Mouse (Mus musculus) heart, postnatal 25 days (tissue): ENCODE data around the gene Pafah2. TPM values are rescaled to one million over a fixed set of nuclear protein-coding genes. Genes with fewer than 3 reads are reported as not detected.
"Not testable (repeated sequence)": the region's sequence is repeated elsewhere in the genome, so short reads cannot be mapped to it uniquely, and the experiment has no call there.

Source experiments
- DNase-seq: peaks from one replicate; pipeline ENCODE4 v3.0.0; 2022; ENCODE audit warnings: low spot score
- intact Hi-C: fragments of 180-260 bp; cut with DNase I; formaldehyde crosslinking; loops from one replicate; pipeline ENCODE4 v1.15.1; 2025
- total RNA-seq, 2 experiments: library from RNA; stranded (reverse); gene quantifications; 2 replicates each; pipeline ENCODE4 v1.2.3; 2021

Pafah2 gene
- total RNA-seq, 2 experiments from 2014 or later: 7.6 to 9.2 TPM

DNA sequence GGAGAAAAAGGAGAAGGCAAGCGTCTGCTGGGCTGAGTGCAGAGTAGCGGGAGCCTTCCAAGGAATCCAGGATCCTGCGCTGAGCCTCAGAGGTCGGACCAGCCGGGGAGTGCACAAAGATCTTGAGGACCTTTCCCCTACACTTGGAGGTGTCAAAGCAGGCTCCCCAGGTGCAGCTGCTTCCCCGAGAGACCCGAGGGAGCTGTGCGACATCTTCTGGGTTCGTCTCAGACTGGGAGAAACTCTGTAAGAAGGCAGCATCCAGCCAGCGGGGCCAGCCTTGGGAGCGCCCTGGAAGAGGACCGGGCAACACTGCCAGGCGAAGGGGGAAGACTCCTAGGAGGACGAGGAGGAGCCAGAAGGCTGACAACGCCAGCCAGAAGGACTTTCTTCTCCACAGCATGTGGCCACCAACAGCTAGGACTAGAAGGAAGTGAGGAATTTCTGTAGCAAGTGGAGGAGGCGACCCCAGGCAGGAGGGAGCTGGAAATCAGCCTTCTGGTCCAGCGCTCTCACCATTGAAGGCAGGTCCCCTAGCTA, 24.7 kb upstream of the Pafah2 start:
- no peak for DNase-seq
- intact Hi-C loops: no loop called here

DNA sequence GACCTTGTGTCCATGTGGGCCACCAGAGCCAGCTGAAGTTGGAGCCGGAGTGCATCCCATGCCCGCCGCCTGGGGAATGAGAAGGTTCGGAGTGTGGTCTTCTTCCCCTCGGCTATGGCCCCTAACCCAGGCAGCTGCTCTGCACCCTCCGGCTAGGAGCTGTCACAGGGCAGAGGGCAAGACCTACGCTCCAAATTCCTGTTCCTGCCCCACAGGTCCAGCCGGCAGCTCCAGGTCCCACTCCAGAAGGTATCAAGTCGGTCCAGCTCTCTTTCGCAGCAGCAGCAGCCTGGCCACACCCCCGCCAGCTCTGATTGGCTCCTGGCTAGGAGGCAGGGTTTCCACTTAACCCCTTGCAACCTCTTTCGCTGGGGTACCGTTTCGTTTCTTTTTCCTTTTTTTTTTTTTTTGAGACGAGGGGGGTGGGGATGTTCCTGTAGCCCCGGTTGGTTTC, 23.8 kb upstream of the Pafah2 start:
- intact Hi-C loops: no loop called here
- peak; percentile 56 for DNase-seq

DNA sequence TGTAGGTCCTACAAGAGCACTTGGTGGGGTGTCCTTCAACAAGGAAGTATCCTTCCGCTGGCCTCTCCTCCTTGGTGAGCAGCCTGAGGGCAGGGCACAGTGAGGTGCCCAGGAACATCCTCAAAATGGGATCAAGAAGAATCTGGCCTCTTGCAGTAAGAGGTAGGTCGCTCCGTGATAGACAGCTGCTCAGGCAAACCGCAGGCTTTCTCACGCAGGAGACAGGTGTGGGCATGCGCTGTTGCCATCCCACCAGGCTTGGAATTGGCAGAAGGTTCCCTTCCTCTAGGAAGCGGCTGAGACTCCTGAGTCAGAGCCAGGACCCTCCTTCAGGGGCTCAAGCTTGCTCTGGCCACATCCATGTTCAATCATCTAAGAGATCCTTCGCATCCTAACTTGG, 22.8 kb upstream of the Pafah2 start:
- DNase-seq: no peak
- intact Hi-C loops: no loop called here

DNA sequence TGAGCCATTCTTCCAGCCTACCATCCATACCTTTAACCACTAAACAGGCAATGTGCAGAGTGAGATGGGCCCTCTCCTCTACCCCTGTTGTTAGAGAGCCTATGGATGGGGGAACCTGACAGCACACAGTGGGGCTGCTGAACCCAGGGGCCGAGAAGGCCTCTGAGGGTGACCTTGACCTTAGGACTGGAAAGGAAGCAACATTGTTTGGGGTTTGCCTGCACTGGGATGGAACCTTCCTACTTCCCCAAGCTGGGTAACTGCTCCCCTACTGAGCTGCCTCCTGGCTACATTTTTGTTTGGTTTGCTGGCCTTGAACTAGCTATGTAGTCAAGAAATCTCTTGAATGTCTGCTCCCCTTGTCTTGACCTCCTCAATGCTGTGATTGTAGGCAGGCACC, 21.8 kb upstream of the Pafah2 start:
- intact Hi-C loops: no loop called here
- no peak for DNase-seq

DNA sequence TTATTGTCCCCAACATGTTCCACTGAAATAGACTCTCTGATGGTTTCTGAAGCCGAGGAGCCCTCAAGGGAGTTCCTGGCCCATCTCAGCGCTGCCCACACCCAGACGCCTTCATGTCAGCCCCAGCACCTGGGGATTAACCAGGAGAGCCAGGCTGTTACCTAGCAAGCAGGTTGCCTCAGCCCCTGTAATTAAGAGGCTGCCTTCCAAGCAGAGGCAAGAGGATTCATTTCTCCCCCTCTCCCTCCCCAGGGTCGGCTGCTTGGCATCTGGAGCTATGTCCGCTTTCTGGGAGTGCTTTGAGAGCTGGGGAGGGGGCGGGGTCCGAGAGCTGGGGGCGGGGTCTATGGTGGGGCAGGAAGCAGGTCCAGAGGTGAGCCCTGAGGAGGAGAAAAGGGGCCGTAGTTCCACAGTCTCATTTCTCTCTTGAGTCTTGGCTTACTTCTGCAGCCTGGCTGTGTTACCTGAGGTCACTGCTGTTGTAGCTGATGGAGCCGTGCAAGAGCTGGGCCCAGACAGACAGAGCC, 18.0 kb upstream of the Pafah2 start:
- intact Hi-C loops: no loop called here

DNA sequence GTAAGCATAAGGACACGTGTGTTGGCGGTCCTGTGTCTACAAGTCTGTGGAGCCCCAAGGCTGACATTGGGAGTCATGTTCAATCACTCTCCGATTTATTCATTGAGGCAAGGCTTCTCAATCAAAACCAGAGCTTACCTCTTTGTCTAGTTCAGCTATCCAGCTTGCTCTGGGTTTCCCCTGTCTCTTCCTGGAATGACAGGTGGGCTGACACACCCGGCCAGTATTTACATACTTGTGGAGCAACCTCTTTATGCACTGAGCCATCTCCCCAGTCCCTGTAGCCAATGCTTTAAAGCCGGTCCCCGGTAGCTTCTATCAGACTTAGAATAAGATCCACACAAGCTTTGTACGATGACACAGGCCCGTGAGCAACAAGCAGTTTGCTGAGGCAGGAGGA, 16.6 kb upstream of the Pafah2 start:
- no peak for DNase-seq
- intact Hi-C loops: no loop called here

More for the DNA sequence above, 18.0 kb upstream of the Pafah2 start:
- DNase-seq: no peak

DNA sequence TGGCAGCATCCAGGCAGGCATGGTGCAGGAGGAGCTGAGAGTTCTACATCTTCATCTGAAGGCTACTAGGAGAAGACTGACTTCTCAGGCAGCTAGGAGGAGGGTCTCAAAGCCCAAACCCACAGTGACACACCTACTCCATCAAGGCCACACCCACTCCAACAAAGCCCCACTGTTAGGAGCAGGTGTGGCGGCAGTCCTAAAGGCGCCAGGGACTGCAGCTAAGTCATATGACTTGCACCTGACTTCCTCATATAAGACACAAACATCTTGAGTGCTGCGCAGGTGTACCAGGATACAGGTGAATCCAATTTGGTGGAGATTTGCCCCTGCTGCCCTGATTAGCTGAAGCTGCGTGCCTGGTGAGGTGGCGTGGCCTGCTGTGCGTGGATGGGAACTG, 12.4 kb upstream of the Pafah2 start, which contains the start of gene Extl1:
Extl1 (minus strand) TSS at position 101 of the 400 bp plus-strand sequence.
- intact Hi-C loops, DNase-seq: not testable (repeated sequence)

DNA sequence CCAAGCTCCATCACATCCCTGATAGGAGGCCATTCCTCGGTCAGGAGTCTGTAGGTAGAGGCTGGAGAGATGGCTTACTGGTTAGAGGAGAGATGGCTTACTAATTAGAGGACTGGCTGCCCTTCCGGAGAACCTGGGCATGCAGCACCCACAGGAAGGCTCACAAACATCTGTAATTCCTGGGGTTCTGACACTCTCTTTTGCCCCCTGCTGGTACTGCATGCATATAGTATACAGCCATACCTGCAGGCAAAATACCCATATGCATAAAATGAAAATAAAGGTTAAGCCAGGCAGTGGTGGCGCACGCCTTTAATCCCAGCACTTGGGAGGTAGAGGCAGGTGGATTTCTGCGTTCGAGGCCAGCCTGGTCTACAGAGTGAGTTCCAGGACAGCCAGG, 8.9 kb upstream of the Pafah2 start:
- intact Hi-C loops: no loop called here
- no peak for DNase-seq

DNA sequence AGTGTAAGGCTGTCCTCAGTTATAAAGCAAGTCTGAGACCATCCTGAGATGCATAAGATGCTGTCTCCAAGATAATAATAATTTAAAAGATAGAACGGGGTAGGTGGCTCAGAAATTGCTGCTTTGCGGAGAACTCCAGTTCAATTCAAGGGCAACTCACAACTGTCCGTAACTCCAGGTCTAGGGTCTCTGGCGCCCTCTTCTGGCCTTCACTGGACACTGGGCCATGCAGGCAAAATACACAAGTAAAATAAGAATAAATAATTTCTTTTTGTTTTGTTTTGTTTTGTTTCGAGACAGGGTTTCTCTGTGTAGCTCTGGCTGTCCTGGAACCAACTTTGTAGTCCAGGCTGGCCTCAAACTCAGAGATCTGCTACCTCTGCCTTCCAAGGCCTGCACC, 7.7 kb upstream of the Pafah2 start:
- intact Hi-C loops: no loop called here
- no peak for DNase-seq

DNA sequence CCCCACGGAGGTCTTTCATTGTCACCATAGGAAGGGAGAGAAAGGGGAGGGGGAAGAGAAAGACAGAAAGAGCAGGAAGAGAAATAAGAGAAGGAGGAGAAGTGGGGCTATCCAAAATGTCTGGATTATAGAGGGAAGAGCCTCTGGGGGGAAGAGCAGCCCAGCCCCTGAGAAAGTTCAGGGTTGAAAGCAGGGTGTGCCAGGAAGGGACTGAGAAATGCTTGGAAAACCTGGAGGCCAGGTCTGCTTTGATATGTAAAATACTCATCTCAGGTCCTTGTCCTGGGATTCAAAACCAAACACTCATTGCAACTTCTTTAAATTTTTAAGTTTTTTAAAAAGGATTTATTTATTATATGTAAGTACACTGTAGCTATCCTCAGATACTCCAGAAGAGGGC, 4.5 kb upstream of the Pafah2 start:
- intact Hi-C loops: loop anchor here (5.0 kb wide), 1 partner anchor 204 kb away; the partner anchor contains the start of gene Cep85
- DNase-seq: no peak

DNA sequence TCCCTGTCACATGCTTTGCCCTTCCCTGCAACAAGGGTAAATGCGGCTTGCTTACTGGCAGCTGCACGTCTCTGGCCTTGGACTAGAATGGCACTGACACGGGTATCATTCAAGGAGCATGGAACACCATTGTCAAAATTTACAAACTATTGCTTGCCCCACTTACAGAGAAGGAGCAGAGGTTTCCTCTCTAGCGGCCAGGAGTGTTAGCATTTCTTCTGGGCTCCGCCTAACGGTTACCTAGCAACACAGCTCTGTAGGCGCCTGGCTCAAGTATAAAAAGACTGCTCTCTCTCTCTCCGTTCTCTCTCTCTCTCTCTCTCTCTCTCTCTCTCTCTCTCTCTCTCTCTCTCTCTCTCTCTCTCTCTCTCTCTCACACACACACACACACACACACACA, 3.5 kb upstream of the Pafah2 start:
- intact Hi-C loops: loop anchor here (5.0 kb wide), 1 partner anchor 205 kb away; the partner anchor contains the start of gene Cep85
- DNase-seq: no peak

DNA sequence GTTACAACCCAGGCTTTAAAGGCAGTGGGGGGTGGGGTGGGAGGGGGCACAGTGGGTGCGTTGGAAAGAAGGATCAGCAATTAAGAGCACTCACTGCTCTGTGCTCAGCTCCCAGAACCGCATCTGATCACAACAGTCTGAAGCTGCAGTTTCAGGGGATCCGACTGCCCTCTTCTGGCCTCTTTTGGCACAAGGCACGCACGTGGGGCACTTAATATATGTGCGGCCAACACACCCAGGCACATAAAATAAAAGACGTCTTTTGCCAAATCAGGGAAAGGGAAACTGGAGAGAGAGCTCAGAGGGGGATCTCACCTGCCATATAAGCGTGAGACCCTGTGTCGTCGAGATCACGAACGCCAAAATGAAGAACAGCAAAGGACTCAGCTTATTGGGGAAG, 3.1 kb upstream of the Pafah2 start:
- intact Hi-C loops: loop anchor here (5.0 kb wide), 1 partner anchor 206 kb away; the partner anchor contains the start of gene Cep85
- no peak for DNase-seq

DNA sequence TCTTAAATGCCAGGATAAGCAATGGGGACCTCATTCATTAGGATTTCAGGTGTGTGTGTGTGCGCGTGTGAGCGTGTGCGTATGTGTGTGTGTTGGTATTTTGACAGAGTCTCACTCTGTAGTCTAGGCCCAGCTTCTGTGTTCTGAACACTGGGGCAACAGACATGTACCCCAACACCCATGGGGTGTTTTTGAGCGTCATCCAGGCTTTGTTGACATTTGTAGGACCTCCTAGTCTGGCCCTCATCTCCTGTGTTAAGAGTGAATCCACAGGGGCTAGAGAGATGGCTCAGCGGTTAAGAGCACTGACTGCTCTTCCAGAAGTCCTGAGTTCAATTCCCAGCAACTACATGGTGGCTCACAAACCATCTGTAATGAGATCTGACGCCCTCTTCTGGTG, 978 bp upstream of the Pafah2 start:
- no peak for DNase-seq
- intact Hi-C loops: no loop called here

DNA sequence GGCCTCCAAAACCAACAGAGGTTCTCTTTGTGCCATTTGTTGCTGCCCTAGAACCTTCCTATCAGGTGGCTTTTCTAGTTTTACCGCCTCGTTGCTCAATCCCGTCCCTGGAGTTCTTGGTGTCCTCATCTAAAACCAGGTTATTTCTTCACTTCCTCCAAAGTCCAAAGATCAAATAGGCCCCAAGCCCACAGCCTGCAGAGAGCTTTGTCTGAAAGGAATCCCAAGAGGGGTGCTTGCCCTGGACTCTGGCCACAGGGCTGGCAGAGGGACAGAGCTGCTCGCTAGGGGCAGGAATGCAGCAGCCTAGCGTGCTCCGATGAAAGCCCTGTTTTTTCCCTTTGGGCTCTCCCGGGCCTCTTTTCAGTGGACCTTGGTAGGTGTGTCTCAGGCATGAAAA, 1.0 kb downstream of the Pafah2 start:
- intact Hi-C loops: loop anchor here (2.0 kb wide), 1 partner anchor 72 kb away; the partner anchor contains the start of gene Stmn1
- peak; percentile 54 for DNase-seq

DNA sequence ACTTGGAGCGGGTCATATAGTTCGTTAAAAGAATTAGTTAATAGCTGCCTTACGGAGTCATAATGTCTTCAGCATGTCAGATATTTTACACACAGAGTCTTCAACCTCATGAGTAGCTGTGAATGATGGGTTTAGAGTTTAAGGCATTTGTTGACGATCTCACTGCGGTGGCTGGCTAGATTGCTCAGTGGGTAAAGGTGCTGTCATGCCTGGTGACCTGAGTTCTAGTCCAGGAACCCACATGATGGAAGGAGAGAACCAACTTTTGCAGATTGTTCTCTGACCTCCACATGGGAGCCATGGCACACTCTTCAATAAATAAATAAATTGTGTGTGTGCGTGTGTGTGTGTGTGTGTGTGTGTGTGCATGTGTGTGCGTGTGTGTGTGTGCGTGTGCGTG, 1.6 kb downstream of the Pafah2 start:
- intact Hi-C loops: loop anchor here (2.0 kb wide), 1 partner anchor 71 kb away; the partner anchor contains the start of gene Stmn1
- DNase-seq: no peak

DNA sequence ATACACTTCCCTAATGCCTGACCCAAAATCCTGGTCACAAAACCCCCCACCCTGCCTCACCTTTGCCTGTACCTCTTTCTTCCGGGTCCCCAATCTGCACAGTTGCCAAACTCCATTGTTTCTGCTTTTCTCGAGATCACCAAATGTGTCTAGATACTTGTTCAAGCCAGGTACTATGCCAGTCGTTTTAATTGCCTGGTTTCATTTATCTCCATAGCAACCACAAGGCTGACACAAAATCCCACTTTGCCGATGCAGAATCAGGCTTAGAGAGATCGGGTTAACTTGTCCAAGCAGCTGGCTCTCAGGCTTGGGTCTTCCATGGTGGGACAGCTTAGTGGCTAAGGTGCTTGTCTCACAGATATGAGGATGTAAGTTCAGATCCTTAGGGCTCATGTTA, 4.1 kb downstream of the Pafah2 start:
- intact Hi-C loops: no loop called here
- no peak for DNase-seq

DNA sequence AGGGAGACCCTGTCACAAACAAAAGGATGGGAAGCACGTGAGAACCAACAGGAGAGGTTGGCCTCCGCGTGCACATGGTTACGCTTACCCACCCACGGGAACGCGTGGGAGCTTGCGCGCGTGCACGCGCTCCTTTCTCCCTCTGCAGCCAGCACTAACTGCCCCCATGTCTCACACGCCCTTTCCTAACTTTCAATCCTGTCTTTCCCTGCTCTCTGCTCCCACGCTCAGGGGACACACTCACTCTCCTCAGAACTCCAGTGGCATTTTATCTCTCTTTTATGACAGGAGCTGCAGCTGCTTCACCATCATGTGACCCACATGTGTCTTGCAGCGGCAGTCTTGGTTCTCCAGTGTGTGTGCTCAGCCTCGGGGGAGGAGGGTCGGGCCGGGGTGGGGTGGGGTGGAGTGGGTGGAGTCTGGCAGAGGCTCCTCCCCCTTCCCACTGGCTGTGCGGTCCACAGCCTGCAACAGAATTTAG, 5.1 kb downstream of the Pafah2 start:
- peak; percentile 9 for DNase-seq
- intact Hi-C loops: no loop called here

DNA sequence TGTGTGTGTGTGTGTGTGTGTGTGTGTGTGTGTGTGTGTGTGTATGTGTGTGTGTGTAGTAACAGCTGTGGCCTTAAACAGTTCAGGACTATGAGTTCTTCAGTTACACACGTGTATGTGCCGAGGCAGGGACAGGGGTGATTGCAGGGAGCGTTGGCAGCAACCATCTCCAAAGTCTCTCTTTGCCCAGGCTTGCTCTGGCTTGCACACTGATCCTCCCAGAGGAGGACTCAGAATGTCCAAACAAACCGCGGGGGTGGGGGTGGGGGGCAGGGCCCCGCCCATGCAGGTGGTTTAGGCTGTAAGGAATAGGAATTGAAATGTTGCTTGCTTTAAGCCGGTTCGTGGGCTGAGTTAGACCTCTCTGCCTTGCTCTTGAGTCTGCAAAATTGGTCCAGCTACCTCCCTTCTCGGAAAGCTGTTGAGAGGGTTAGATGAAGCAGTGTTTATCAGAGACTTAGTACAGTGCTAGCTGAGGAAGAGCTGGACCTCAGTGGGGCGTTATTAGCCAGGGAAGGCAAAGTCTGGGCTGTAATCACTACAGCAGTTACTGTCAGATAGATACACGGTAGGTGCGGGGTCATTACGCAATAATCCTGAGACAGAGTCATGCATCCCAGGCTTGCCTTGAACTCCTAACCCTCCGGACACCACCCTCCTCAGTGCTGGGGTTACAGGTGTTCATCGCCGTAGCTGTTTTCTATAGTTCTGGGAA, 5.9 kb downstream of the Pafah2 start:
- intact Hi-C loops: no loop called here
- DNase-seq: no peak

DNA sequence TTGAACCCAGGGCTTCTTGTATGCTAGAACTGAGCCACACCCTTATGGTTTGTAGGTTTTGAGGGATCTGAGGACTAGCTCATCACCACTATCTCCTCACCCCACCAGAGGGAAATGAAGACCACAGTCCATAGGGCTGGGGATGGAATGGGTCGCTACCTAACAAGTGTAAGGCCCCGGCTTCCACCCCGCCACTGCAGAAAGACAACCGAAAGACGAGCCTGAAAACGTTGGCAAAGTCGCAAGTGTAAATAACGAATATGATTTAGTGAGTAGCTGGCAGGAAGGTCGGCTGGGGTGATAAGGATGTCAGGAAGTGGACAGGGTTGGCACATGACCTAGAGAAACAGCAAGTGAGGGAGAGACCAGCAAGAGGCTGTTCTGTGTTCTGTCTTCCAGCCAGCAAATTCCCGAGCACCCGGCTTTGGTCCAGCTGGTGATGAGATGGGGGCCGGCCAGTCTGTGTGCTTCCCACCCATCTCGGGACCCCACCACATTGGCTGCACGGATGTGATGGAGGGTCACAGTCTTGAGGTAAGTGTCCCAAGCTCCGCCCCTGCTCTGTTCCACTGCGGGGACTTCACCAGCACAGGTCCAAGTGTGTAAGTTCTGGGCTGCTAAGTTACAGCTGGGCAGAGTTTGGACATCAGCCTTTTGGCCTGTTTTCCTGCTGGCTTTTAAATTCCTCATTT, 6.6 kb downstream of the Pafah2 start:
- intact Hi-C loops: no loop called here
- peak; percentile 56 for DNase-seq

DNA sequence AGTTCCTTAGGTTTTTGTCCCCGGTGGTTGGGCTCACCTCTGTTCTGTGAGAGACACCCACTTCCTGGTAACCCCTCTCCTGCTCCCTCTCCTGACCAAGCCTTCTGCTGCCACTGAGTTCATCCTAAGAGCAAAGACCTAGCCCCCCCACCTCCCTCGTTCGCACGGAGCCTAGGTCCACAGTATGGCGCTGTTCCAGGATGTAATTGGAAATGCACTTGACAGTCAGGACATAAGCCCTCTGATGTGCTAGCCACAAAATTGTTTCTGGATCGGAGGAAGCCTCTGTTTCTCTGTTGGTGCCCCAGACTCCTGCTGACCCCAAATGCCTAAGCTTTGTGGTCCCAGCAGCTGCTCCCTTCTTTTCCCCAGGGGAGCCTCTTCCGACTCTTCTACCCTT, 7.6 kb downstream of the Pafah2 start:
- intact Hi-C loops: no loop called here
- no peak for DNase-seq

DNA sequence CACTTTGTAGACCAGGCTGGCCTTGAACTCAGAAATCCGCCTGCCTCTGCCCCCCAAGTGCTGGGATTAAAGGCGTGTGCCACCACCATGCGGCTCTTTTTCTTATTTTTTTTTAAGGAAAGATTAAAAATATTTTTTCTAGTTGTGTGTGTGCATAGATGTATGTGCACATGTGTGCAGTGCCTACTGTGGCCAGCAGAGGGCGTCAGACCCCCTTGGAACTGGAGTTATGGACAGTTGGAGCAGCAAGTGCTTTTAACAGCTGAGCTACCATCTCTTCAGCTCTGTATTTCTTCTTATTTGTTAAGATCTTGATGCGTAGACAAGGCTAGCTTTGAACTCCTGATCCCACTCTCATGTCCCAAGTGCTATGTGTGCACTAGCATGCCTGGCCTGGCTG, 13.2 kb downstream of the Pafah2 start:
- intact Hi-C loops: no loop called here

More for the DNA sequence above, 13.2 kb downstream of the Pafah2 start:
- no peak for DNase-seq
